Mouse (Mus musculus): ENCODE measurements at regions not wholly inside any gene's neighbourhood (a gene's known extent, or its start where the extent isn't known, plus 50 kb on each side); places are given as distances from the start of the nearest gene placed in this dataset.
A peak's percentile ranks its signal among the peaks of the same experiment; 100 is the strongest.

DNA sequence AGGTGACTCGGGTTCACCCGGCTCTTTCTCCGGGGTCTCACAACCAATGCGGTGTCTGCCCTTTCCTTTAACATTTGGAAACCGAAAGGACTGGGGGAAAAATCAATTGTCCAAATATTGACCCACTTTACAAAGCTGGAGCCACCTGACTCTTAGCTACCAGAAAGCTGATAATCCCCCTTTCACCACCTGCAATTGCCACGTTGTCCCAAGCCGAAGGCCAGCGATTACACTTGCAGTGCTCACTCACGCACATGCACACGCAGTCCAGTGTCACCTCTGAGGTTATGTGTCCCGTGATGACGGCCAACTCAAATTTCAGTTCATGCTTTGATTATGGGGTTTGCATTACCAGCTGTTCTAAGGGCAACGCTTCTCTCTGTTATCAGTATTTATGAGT is 94.0 kb upstream of the Pik3r1 start:
- DNase-seq, result no peak
- WGBS, result 90% methylated on average over 13 of the region's 13 CpGs

DNA sequence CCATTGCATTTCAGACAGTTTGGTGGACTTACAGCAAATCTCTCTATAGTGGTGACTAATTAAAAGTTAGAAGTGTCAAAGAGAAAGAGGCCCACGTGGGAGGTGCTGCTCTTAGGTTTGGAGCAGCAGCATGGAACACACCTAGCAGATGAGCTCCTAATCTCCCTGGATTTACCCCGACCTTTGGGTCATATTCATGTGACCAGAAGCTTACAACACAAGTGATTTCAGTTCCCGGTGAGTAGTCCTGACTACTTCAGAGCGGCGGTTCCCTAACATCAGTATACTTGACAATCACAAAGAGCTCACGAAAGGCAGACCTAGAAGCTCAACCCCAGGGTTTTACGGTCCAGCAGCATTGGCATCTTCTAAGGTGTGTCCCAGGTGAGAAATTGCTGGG is 95.0 kb upstream of the Pik3r1 start:
- Histone ChIP-seq H3K36me3 (ENCODE audit: insufficient read depth) (no peaks in the 10 kb centered on the region), H3K4me2 (ENCODE audit: low read depth) (no peak overlapping the region), H3K9ac (no peak overlapping the region), H3K4me1 (ENCODE audit: insufficient read depth) (no peaks in the 10 kb centered on the region), H3K27ac (ENCODE audit: low read depth, low read length) (no peak overlapping the region), H3K27me3 (ENCODE audit: insufficient read depth, low read length) (no peaks in the 10 kb centered on the region), H3K4me3 (ENCODE audit: low read depth, low read length) (no peak overlapping the region), H3K9me3 (ENCODE audit: low read length) (no peaks in the 10 kb centered on the region)
- no peak for TF ChIP-seq CTCF (IDR thresholded peaks at IDR 0.05; ENCODE audit: low read depth)
- no peak for ATAC-seq
- no peak for DNase-seq
- 87% methylated on average over 7 of the region's 7 CpGs for WGBS

More for the DNA sequence above, 94.0 kb upstream of the Pik3r1 start:
- Histone ChIP-seq H3K27me3 (ENCODE audit: insufficient read depth, low read length) (no peaks in the 10 kb centered on the region), H3K4me2 (ENCODE audit: low read depth) (no peak overlapping the region), H3K9me3 (ENCODE audit: low read length) (no peaks in the 10 kb centered on the region), H3K4me1 (ENCODE audit: insufficient read depth) (no peaks in the 10 kb centered on the region), H3K4me3 (ENCODE audit: low read depth, low read length) (no peak overlapping the region), H3K27ac (ENCODE audit: low read depth, low read length) (no peak overlapping the region), H3K9ac (no peak overlapping the region), H3K36me3 (ENCODE audit: insufficient read depth) (no peaks in the 10 kb centered on the region)
- ATAC-seq, result no peak
- no peak for TF ChIP-seq CTCF (IDR thresholded peaks at IDR 0.05; ENCODE audit: low read depth)

GRCm38 (mm10) chr13:101863602-101864001 is 95.6 kb upstream of the Pik3r1 start:
- no peak overlapping the region for H3K4me2 ChIP-seq (ENCODE audit: low read depth)
- no peaks in the 10 kb centered on the region for H3K9me3 ChIP-seq (ENCODE audit: low read length)
- H3K9ac ChIP-seq, result no peak overlapping the region
- TF ChIP-seq CTCF (IDR thresholded peaks at IDR 0.05; ENCODE audit: low read depth), result no peak
- H3K4me1 ChIP-seq (ENCODE audit: insufficient read depth), result no peaks in the 10 kb centered on the region
- H3K36me3 ChIP-seq (ENCODE audit: insufficient read depth), result no peaks in the 10 kb centered on the region
- WGBS, result 79% methylated on average over 2 of the region's 2 CpGs
- DNase-seq (no peak), ATAC-seq (no peak)
- H3K27ac ChIP-seq (ENCODE audit: low read depth, low read length), result no peak overlapping the region
- H3K4me3 ChIP-seq (ENCODE audit: low read depth, low read length), result no peak overlapping the region
- no peaks in the 10 kb centered on the region for H3K27me3 ChIP-seq (ENCODE audit: insufficient read depth, low read length)

- Histone ChIP-seq H3K9ac (no peak overlapping the region), H3K9me3 (ENCODE audit: low read length) (no peaks in the 10 kb centered on the region), H3K27me3 (ENCODE audit: insufficient read depth, low read length) (no peaks in the 10 kb centered on the region), H3K4me3 (ENCODE audit: low read depth, low read length) (no peak overlapping the region), H3K4me2 (ENCODE audit: low read depth) (no peak overlapping the region), H3K27ac (ENCODE audit: low read depth, low read length) (no peak overlapping the region), H3K36me3 (ENCODE audit: insufficient read depth) (no peaks in the 10 kb centered on the region), H3K4me1 (ENCODE audit: insufficient read depth) (no peaks in the 10 kb centered on the region)
- DNase-seq (no peak), ATAC-seq (no peak)
- no peak for TF ChIP-seq CTCF (IDR thresholded peaks at IDR 0.05; ENCODE audit: low read depth)
- WGBS, result 65% methylated on average over 4 of the region's 4 CpGs
These were observed 98.8 kb upstream of the Pik3r1 start for GRCm38 (mm10) chr13:101866843-101867242.

DNA sequence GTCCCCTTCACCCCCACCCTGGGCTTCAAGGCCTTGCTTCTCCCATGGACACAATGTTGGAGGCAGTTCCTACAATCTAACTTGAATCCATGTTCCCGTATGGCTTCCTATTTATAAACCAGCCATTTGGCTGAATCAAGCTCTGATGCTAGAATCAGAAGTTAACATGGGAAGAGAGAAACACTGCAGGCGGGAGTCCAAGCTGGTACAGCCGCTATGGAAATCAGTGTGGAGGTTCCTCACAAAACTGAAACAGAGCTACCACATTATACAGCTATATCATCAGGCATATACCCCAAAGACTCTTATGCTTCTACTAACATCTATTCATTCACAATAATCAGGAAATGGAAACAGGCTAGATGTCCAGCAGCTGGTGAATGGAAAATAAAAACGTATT is 106.7 kb upstream of the Pik3r1 start:
- no peak overlapping the region for H3K4me2 ChIP-seq (ENCODE audit: low read depth)
- peak; percentile 46 for DNase-seq

GRCm38 (mm10) chr13:101876069-101876468 is 108.1 kb upstream of the Pik3r1 start:
- H3K9me3 ChIP-seq (ENCODE audit: low read length), result no peaks in the 10 kb centered on the region
- no peak overlapping the region for H3K4me3 ChIP-seq (ENCODE audit: low read depth, low read length)
- no peak overlapping the region for H3K4me2 ChIP-seq (ENCODE audit: low read depth)
- no peak overlapping the region for H3K27ac ChIP-seq (ENCODE audit: low read depth, low read length)
- no peaks in the 10 kb centered on the region for H3K27me3 ChIP-seq (ENCODE audit: insufficient read depth, low read length)
- no peak overlapping the region for H3K9ac ChIP-seq
- H3K4me1 ChIP-seq (ENCODE audit: insufficient read depth), result no peaks in the 10 kb centered on the region
- DNase-seq, result no peak
- ATAC-seq, result no peak
- 95% methylated on average over 2 of the region's 2 CpGs for WGBS
- H3K36me3 ChIP-seq (ENCODE audit: insufficient read depth), result no peaks in the 10 kb centered on the region
- no peak for TF ChIP-seq CTCF (IDR thresholded peaks at IDR 0.05; ENCODE audit: low read depth)

More for the DNA sequence above, 106.7 kb upstream of the Pik3r1 start:
- H3K9ac ChIP-seq, result no peak overlapping the region
- WGBS, result 73% methylated on average over 4 of the region's 4 CpGs
- H3K27ac ChIP-seq (ENCODE audit: low read depth, low read length), result no peak overlapping the region
- H3K4me3 ChIP-seq (ENCODE audit: low read depth, low read length), result no peak overlapping the region
- no peak for TF ChIP-seq CTCF (IDR thresholded peaks at IDR 0.05; ENCODE audit: low read depth)
- H3K4me1 ChIP-seq (ENCODE audit: insufficient read depth), result no peaks in the 10 kb centered on the region
- peak; percentile 66 for ATAC-seq
- H3K9me3 ChIP-seq (ENCODE audit: low read length), result no peaks in the 10 kb centered on the region
- no peaks in the 10 kb centered on the region for H3K27me3 ChIP-seq (ENCODE audit: insufficient read depth, low read length)
- no peaks in the 10 kb centered on the region for H3K36me3 ChIP-seq (ENCODE audit: insufficient read depth)

DNA sequence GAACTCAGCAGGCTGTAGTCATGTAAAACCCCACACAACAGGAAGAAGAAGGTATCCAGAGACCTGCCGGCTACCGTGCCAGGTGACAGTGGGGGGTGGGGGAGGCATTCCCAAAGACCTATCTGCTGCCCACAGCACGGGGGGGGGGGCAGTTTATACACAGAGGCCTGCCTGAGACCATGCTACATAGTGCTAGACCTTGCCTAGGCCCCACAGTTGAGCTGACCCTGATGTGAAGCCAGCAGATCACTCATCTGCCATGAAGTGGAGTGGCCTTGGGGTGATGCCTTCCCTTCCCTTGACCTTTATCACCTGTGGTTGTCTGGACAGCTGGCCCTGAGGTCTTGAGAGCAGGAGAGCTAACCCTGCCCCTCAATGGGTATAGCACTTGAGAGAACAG is 108.6 kb upstream of the Pik3r1 start:
- no peak overlapping the region for H3K27ac ChIP-seq (ENCODE audit: low read depth, low read length)
- H3K9me3 ChIP-seq (ENCODE audit: low read length), result no peaks in the 10 kb centered on the region
- TF ChIP-seq CTCF (IDR thresholded peaks at IDR 0.05; ENCODE audit: low read depth), result no peak
- DNase-seq (no peak), ATAC-seq (no peak)
- H3K4me2 ChIP-seq (ENCODE audit: low read depth), result no peak overlapping the region
- H3K4me1 ChIP-seq (ENCODE audit: insufficient read depth), result no peaks in the 10 kb centered on the region
- no peaks in the 10 kb centered on the region for H3K36me3 ChIP-seq (ENCODE audit: insufficient read depth)
- no peaks in the 10 kb centered on the region for H3K27me3 ChIP-seq (ENCODE audit: insufficient read depth, low read length)
- no peak overlapping the region for H3K9ac ChIP-seq
- H3K4me3 ChIP-seq (ENCODE audit: low read depth, low read length), result no peak overlapping the region
- 79% methylated on average over 3 of the region's 3 CpGs for WGBS

- Histone ChIP-seq H3K4me2 (ENCODE audit: low read depth) (no peak overlapping the region), H3K4me1 (ENCODE audit: insufficient read depth) (no peaks in the 10 kb centered on the region), H3K27ac (ENCODE audit: low read depth, low read length) (no peak overlapping the region)
These were observed 110.2 kb upstream of the Pik3r1 start for GRCm38 (mm10) chr13:101878168-101878567.

More at GRCm38 (mm10) chr13:101878168-101878567, 110.2 kb upstream of the Pik3r1 start:
- H3K27me3 ChIP-seq (ENCODE audit: insufficient read depth, low read length), result no peaks in the 10 kb centered on the region
- ATAC-seq (no peak), DNase-seq (no peak)
- H3K9me3 ChIP-seq (ENCODE audit: low read length), result no peaks in the 10 kb centered on the region
- H3K9ac ChIP-seq, result no peak overlapping the region
- TF ChIP-seq CTCF (IDR thresholded peaks at IDR 0.05; ENCODE audit: low read depth), result no peak
- no peaks in the 10 kb centered on the region for H3K36me3 ChIP-seq (ENCODE audit: insufficient read depth)
- no peak overlapping the region for H3K4me3 ChIP-seq (ENCODE audit: low read depth, low read length)

All from forebrain, postnatal 0 days (tissue).